Mouse (Mus musculus) lung, postnatal 0 days (tissue): ENCODE measurements around the gene 4930402F06Rik. TPM values are rescaled to one million over a fixed set of nuclear protein-coding genes. Genes with fewer than 3 reads are reported as not detected.

Experiments used
- ATAC-seq: fragments of 200-750 bp; cut with Nextera tagmentation; 2 replicates; pipeline ENCODE4 v1.8.0; 2017; ENCODE audit warnings: moderate library complexity
- DNase-seq: peaks from one replicate; pipeline ENCODE4 v3.0.0-alpha.2; 2016; ENCODE audit warnings: low spot score
- H3K27ac ChIP-seq: fragments of 300-500 bp; sonication (generic); 2 replicates; pipeline ENCODE4 v1.5.1; 2014; ENCODE audit warnings: antibody characterized with exemption, mild to moderate bottlenecking, low read length, mixed read lengths
- H3K27me3 ChIP-seq: fragments of 300-500 bp; sonication (generic); replicated peaks from 2 replicates; pipeline ENCODE4 v1.6.1; 2014; ENCODE audit warnings: low read length, mixed read lengths; ENCODE audit not compliant: insufficient read depth
- H3K36me3 ChIP-seq: fragments of 300-500 bp; sonication (generic); 2 replicates; pipeline ENCODE4 v1.6.1; 2014; ENCODE audit warnings: low read length, mixed read lengths; ENCODE audit not compliant: insufficient read depth
- H3K4me1 ChIP-seq: fragments of 300-500 bp; sonication (generic); 2 replicates; pipeline ENCODE4 v1.6.1; 2014; ENCODE audit warnings: antibody characterized with exemption, low read depth, low read length, mixed read lengths; ENCODE audit not compliant: insufficient read depth
- H3K4me2 ChIP-seq: fragments of 300-500 bp; sonication (generic); replicated peaks from 2 replicates; pipeline ENCODE4 v1.6.1; 2014; ENCODE audit warnings: low read depth, mild to moderate bottlenecking, low read length, moderate library complexity, mixed read lengths
- H3K4me3 ChIP-seq: fragments of 300-500 bp; sonication (generic); 2 replicates; pipeline ENCODE4 v1.5.1; 2014; ENCODE audit warnings: low read depth, low read length
- H3K9ac ChIP-seq: fragments of 300-500 bp; sonication (generic); replicated peaks from 2 replicates; pipeline ENCODE4 v1.6.1; 2014; ENCODE audit warnings: low read depth, mild to moderate bottlenecking
- H3K9me3 ChIP-seq: fragments of 300-500 bp; sonication (generic); 2 replicates; pipeline ENCODE4 v1.6.1; 2016; ENCODE audit warnings: low read length, mixed read lengths
- CTCF ChIP-seq: IDR thresholded peaks from 2 replicates; pipeline ENCODE4 v1.5.1; 2016; ENCODE audit warnings: antibody characterized with exemption, mild to moderate bottlenecking
- EP300 ChIP-seq: IDR thresholded peaks from 2 replicates; pipeline ENCODE4 v1.6.1; 2016; ENCODE audit warnings: antibody characterized with exemption, mild to moderate bottlenecking, control low read depth
- WGBS: fragments of 180-500 bp; shearing (Covaris S2); extraction: QIAGEN DNeasy Blood & Tissue Kit; methylation state at CpG from one replicate; pipeline ENCODE4 v1.1.7; 2014; 5-methylcytosine and 5-hydroxymethylcytosine counted together
- polyA plus RNA-seq: library from polyadenylated mRNA; unstranded; fragments of >200 nt; fragmentation: Nextera tagmentation; extraction: Ambion mirVana; gene quantifications from 2 replicates; pipeline ENCODE4 v1.2.1, GENCODE M21; 2015

The 4930402F06Rik gene
- polyA plus RNA-seq, 1 experiment from 2014 or later = not detected

GRCm38 (mm10) chr2:35442079-35442478 is 45.1 kb upstream of the 4930402F06Rik start:
- H3K4me3 ChIP-seq = no peak overlapping the region
- TF ChIP-seq CTCF (no peak), EP300 (no peak)
- DNase-seq = no peak
- 68% methylated on average over 6 of the region's 6 CpGs for WGBS
- H3K4me2 ChIP-seq = no peak overlapping the region
- no peak overlapping the region for H3K27ac ChIP-seq
- no peak overlapping the region for H3K9ac ChIP-seq
- no peak for ATAC-seq
- no peaks in the 10 kb centered on the region for H3K27me3 ChIP-seq
- no peaks in the 10 kb centered on the region for H3K9me3 ChIP-seq
- no peaks in the 10 kb centered on the region for H3K36me3 ChIP-seq
- peaks cover 14% of the 10 kb centered on the region for H3K4me1 ChIP-seq

- H3K27me3 ChIP-seq = no peaks in the 10 kb centered on the region
- peaks cover 14% of the 10 kb centered on the region for H3K4me1 ChIP-seq
- no peak overlapping the region for H3K4me3 ChIP-seq
- ATAC-seq = no peak
- H3K4me2 ChIP-seq = no peak overlapping the region
- H3K9me3 ChIP-seq = no peaks in the 10 kb centered on the region
- no peaks in the 10 kb centered on the region for H3K36me3 ChIP-seq
- DNase-seq = no peak
- no peak overlapping the region for H3K9ac ChIP-seq
- 61% methylated on average over 6 of the region's 6 CpGs for WGBS
- no peak overlapping the region for H3K27ac ChIP-seq
- TF ChIP-seq EP300 = no peak
- no peak for TF ChIP-seq CTCF
These were observed 44.4 kb upstream of the 4930402F06Rik start for GRCm38 (mm10) chr2:35441419-35441818.

GRCm38 (mm10) chr2:35440480-35440879 is 43.5 kb upstream of the 4930402F06Rik start:
- DNase-seq (no peak), ATAC-seq (no peak)
- Histone ChIP-seq H3K9me3 (no peaks in the 10 kb centered on the region), H3K4me2 (no peak overlapping the region), H3K27me3 (no peaks in the 10 kb centered on the region), H3K9ac (no peak overlapping the region), H3K4me1 (peaks cover 12% of the 10 kb centered on the region), H3K4me3 (no peak overlapping the region), H3K36me3 (no peaks in the 10 kb centered on the region), H3K27ac (no peak overlapping the region)
- TF ChIP-seq EP300 (no peak), CTCF (no peak)
- WGBS = 92% methylated on average over 3 of the region's 3 CpGs

GRCm38 (mm10) chr2:35437796-35438195 is 40.8 kb upstream of the 4930402F06Rik start:
- no peak for DNase-seq
- WGBS = 81% methylated on average over 2 of the region's 2 CpGs
- H3K9ac ChIP-seq = no peak overlapping the region
- peaks cover 5% of the 10 kb centered on the region for H3K4me1 ChIP-seq
- ATAC-seq = no peak
- no peak overlapping the region for H3K4me3 ChIP-seq
- no peak overlapping the region for H3K4me2 ChIP-seq
- no peak for TF ChIP-seq EP300
- TF ChIP-seq CTCF = no peak
- H3K27me3 ChIP-seq = no peaks in the 10 kb centered on the region
- H3K36me3 ChIP-seq = no peaks in the 10 kb centered on the region
- H3K9me3 ChIP-seq = no peaks in the 10 kb centered on the region
- H3K27ac ChIP-seq = no peak overlapping the region

- 77% methylated on average over 6 of the region's 6 CpGs for WGBS
- Histone ChIP-seq H3K9ac (no peak overlapping the region), H3K4me1 (peaks cover 8% of the 10 kb centered on the region), H3K27ac (no peak overlapping the region), H3K27me3 (no peaks in the 10 kb centered on the region), H3K4me2 (no peak overlapping the region), H3K4me3 (no peak overlapping the region), H3K9me3 (no peaks in the 10 kb centered on the region), H3K36me3 (no peaks in the 10 kb centered on the region)
- DNase-seq (no peak), ATAC-seq (no peak)
- TF ChIP-seq CTCF = no peak
- TF ChIP-seq EP300 = no peak
These were observed 37.7 kb upstream of the 4930402F06Rik start for GRCm38 (mm10) chr2:35434576-35435123.

- H3K36me3 ChIP-seq = no peaks in the 10 kb centered on the region
- no peak overlapping the region for H3K4me2 ChIP-seq
- no peaks in the 10 kb centered on the region for H3K27me3 ChIP-seq
- no peak overlapping the region for H3K9ac ChIP-seq
- H3K27ac ChIP-seq = peak overlapping the region; percentile 74
- no peaks in the 10 kb centered on the region for H3K9me3 ChIP-seq
- H3K4me1 ChIP-seq = peaks cover 8% of the 10 kb centered on the region
- no peak overlapping the region for H3K4me3 ChIP-seq
- 46% methylated on average over 4 of the region's 4 CpGs for WGBS
- TF ChIP-seq EP300 = no peak
- TF ChIP-seq CTCF = no peak
- DNase-seq (peak; percentile 22), ATAC-seq (peak; percentile 36)
These were observed 36.5 kb upstream of the 4930402F06Rik start for GRCm38 (mm10) chr2:35433428-35433827.

GRCm38 (mm10) chr2:35432472-35432871 is 35.5 kb upstream of the 4930402F06Rik start:
- Histone ChIP-seq H3K4me3 (peak overlapping the region; percentile 29), H3K4me1 (peaks cover 8% of the 10 kb centered on the region), H3K27ac (peak overlapping the region; percentile 74), H3K9ac (peak overlapping the region; percentile 34; the same call in 1 of the 2 replicates), H3K27me3 (no peaks in the 10 kb centered on the region), H3K4me2 (peak overlapping the region; percentile 46), H3K36me3 (no peaks in the 10 kb centered on the region), H3K9me3 (no peaks in the 10 kb centered on the region)
- ATAC-seq = peak; percentile 76
- DNase-seq = peak; percentile 59
- WGBS = 20% methylated on average over 7 of the region's 7 CpGs
- TF ChIP-seq CTCF (no peak), EP300 (peak; percentile 30; the same call in 1 of the 2 replicates)
